Mouse (Mus musculus) kidney, embryonic 16.5 days (tissue): ENCODE results near the gene Pdcd2. TPM values are rescaled to one million over a fixed set of nuclear protein-coding genes. Genes with fewer than 3 reads are reported as not detected.

Experiments used
- ATAC-seq: fragments of 200-750 bp; cut with Nextera tagmentation; 2 replicates; pipeline ENCODE4 v1.8.0; 2017; ENCODE audit warnings: moderate TSS enrichment; ENCODE audit not compliant: low FRiP score, low TSS enrichment
- H3K27ac ChIP-seq: fragments of 300-500 bp; sonication (generic); 2 replicates; pipeline ENCODE4 v1.5.1; 2014; ENCODE audit warnings: low read length
- H3K27me3 ChIP-seq: fragments of 300-500 bp; sonication (generic); 2 replicates; pipeline ENCODE4 v1.6.1; 2014; ENCODE audit warnings: low read length, control low read depth, mixed read lengths; ENCODE audit not compliant: insufficient read depth
- H3K36me3 ChIP-seq: fragments of 300-500 bp; sonication (generic); 2 replicates; pipeline ENCODE4 v1.6.1; 2014; ENCODE audit warnings: low read length, control low read depth, mixed read lengths; ENCODE audit not compliant: insufficient read depth
- H3K4me1 ChIP-seq: fragments of 300-500 bp; sonication (generic); 2 replicates; pipeline ENCODE4 v1.6.1; 2014; ENCODE audit warnings: low read length, control low read depth, mixed read lengths; ENCODE audit not compliant: insufficient read depth
- H3K4me2 ChIP-seq: fragments of 300-500 bp; sonication (generic); replicated peaks from 2 replicates; pipeline ENCODE4 v1.6.1; 2014; ENCODE audit warnings: low read depth, low read length
- H3K4me3 ChIP-seq: fragments of 300-500 bp; sonication (generic); 2 replicates; pipeline ENCODE4 v1.5.1; 2014; ENCODE audit warnings: mild to moderate bottlenecking, low read length
- H3K9ac ChIP-seq: fragments of 300-500 bp; sonication (generic); replicated peaks from 2 replicates; pipeline ENCODE4 v1.6.1; 2014; ENCODE audit warnings: low read length
- H3K9me3 ChIP-seq: fragments of 300-500 bp; sonication (generic); 2 replicates; pipeline ENCODE4 v1.6.1; 2016; ENCODE audit warnings: low read length, control low read depth
- WGBS: fragments of 180-500 bp; shearing (Covaris S2); extraction: QIAGEN DNeasy Blood & Tissue Kit; methylation state at CpG from one replicate; pipeline ENCODE4 v1.1.7; 2014; 5-methylcytosine and 5-hydroxymethylcytosine counted together
- polyA plus RNA-seq: library from polyadenylated mRNA; unstranded; fragments of >200 nt; fragmentation: Nextera tagmentation; extraction: Ambion mirVana; gene quantifications from 2 replicates; pipeline ENCODE4 v1.2.1, GENCODE M21; 2015

Gene Pdcd2
- polyA plus RNA-seq, 1 experiment from 2014 or later, result 45.4 TPM

DNA sequence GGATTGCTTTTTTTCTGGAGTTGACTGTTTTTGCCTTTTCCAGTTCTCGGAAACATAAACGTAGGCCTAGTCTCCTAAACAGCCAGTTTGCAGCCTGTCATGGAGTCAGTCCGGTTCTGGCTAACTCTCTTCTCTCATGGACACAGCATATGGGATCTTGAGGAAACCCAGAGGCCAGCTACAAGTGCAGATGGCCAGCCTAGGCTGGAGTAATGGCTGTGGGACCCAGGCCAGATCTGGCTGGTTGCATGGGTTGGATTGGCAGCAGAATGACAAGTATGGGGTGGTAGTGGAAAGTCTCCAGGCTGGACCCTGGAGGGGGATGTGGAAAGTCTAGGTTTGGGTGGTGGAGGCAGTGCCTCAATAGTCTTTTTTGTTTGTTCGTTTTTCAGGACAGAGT, 13.2 kb upstream of the Pdcd2 start:
- Histone ChIP-seq H3K4me1 (no peaks in the 10 kb centered on the region; the same call in 1 of the 2 replicates), H3K27me3 (peaks cover 11% of the 10 kb centered on the region), H3K9me3 (peaks cover 5% of the 10 kb centered on the region; the same call in 1 of the 2 replicates), H3K9ac (no peak overlapping the region), H3K27ac (no peak overlapping the region), H3K36me3 (0 out of 2 replicates have a peak, but pooled peaks cover 4% of the 10 kb centered on the region), H3K4me3 (no peak overlapping the region), H3K4me2 (no peak overlapping the region)
- 61% methylated on average over 4 of the region's 4 CpGs for WGBS
- no peak for ATAC-seq

DNA sequence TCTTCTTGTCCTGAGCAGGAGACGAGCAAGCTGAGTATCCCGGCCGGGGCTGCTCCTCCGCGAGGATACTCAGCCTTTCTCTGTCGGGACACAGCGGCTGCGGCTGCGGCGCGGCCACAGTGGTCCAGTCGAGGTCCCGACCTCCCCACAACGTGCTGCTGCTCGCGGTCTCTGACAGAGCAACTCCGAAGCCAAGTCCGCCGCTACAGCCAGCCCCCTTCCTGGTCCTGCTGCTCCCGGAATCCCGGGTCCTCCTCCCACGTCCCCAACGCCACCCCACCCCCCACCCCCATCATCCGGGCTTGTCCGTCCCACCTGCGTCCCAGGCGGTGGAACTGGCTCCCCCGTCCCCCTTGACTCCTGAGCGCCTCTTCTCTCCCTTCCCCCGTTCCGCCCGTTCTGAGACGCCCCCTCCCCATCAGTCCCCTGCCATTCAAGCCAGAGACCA, 9.4 kb upstream of the Pdcd2 start:
- Histone ChIP-seq H3K9me3 (no peaks in the 10 kb centered on the region), H3K4me2 (peak overlapping the region; percentile 86), H3K36me3 (no peaks in the 10 kb centered on the region), H3K4me3 (peak overlapping the region; percentile 55), H3K27ac (no peak overlapping the region), H3K4me1 (no peaks in the 10 kb centered on the region; the same call in 1 of the 2 replicates), H3K9ac (peak overlapping the region; percentile 64), H3K27me3 (peaks cover 15% of the 10 kb centered on the region)
- peak; percentile 57; the same call in 1 of the 2 replicates for ATAC-seq
- WGBS, result 1% methylated on average over 29 of the region's 33 CpGs

DNA sequence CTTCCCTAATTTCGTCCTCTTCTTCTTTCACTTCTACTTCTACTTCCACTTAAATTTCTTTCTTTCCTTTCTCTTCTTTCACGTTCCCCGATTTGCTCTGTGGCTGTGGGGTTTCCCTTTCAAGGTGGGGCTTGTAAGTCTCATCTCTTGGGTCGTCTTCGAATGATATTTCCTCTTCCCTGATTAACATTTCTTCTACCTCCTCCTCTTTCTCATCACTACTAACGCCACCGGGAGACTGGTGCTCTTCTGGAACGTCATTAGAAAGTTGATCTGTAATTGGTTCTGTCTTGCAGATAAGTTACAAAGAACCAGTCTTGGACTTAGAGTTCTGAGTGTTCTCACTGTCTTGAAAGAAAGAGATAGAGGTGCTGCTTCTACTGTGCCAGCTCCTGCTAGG, 8.8 kb upstream of the Pdcd2 start:
- no peak for ATAC-seq
- Histone ChIP-seq H3K4me2 (peak overlapping the region; percentile 86), H3K27me3 (peaks cover 15% of the 10 kb centered on the region), H3K27ac (no peak overlapping the region), H3K36me3 (no peaks in the 10 kb centered on the region), H3K4me3 (peak overlapping the region; percentile 55), H3K9ac (peak overlapping the region; percentile 64; the same call in 1 of the 2 replicates), H3K9me3 (no peaks in the 10 kb centered on the region), H3K4me1 (no peaks in the 10 kb centered on the region; the same call in 1 of the 2 replicates)
- WGBS, result 20% methylated on average over 8 of the region's 8 CpGs

DNA sequence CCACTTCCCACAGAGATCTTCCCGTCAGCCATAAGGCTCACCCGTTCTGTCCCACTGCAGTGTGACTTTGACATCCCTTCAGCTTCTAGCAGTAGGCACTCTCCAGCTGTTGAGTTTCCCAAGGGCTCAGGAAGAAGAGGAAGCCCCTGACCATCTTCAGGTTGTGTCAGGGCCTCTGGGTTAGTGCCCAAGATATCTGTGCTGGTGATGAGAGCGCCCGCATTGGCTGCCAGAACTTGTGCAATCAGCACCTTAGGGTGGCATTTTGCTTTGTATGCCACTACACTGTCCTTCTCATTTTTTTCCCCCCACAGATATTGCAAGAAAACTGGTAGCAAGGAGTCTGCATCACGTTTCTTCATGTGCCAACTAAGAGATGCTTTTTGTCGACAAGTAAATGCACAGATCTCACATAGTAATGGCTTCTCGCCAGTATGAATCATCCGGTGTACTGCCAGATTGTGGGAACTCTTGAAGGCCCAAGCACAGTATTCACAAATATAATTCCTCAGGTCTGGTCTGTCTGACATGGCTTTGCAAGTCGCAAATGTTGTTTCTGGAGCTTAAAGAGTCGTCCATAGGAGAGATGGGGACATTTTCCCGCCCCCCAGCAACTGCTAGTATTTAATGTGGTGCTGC, 8.2 kb upstream of the Pdcd2 start:
- Histone ChIP-seq H3K27ac (no peak overlapping the region), H3K4me1 (no peaks in the 10 kb centered on the region; the same call in 1 of the 2 replicates), H3K9ac (no peak overlapping the region), H3K36me3 (no peaks in the 10 kb centered on the region), H3K4me2 (no peak overlapping the region), H3K4me3 (no peak overlapping the region), H3K27me3 (peaks cover 15% of the 10 kb centered on the region), H3K9me3 (no peaks in the 10 kb centered on the region)
- 62% methylated on average over 11 of the region's 11 CpGs for WGBS
- no peak for ATAC-seq

DNA sequence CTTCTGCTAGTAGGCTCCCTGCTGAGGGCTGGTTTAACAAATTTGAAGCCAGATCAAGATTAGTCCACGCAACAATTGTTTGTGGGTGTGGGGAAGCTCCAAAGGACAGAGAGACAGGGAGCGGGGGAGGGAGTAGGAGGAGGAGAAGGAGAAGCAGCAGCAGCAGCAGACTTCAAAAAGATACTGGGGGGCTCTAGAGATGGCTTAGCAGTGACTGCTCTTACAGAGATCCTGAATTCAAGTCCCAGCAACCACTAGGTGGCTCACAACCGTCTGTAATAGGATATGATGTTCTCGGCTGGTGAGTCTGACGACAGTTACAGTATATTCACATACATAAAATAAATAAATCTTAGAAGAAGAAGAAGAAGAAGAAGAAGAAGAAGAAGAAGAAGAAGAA, 3.0 kb upstream of the Pdcd2 start:
- peaks cover 7% of the 10 kb centered on the region; the same call in 1 of the 2 replicates for H3K4me1 ChIP-seq
- H3K27me3 ChIP-seq, result peaks cover 2% of the 10 kb centered on the region; the same call in 1 of the 2 replicates
- H3K9me3 ChIP-seq, result no peaks in the 10 kb centered on the region
- ATAC-seq, result no peak
- WGBS, result 16% methylated on average over 5 of the region's 5 CpGs
- 0 out of 2 replicates have a peak, but pooled peaks cover 5% of the 10 kb centered on the region for H3K36me3 ChIP-seq
- H3K4me3 ChIP-seq, result no peak overlapping the region
- H3K27ac ChIP-seq, result no peak overlapping the region
- H3K9ac ChIP-seq, result no peak overlapping the region
- no peak overlapping the region for H3K4me2 ChIP-seq

DNA sequence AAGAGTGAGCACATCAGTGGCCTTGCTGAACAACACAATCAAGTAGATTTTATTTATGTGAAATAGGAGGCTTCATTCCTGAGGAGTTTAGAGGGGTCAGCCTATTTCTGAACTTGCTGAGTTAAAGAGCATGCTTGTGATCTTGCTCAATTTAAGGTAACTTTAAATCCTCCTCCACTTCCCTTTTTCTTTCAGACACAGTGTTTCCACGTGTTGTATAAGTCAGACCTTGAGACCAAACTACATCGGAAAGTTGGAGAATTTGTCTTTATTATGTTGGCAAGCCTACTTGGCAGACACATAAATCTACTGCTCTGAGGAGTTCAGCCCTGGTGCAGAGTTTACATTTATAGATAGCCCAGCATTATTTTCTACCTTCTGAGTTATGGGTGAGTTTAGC, 1.8 kb upstream of the Pdcd2 start:
- no peak overlapping the region for H3K9ac ChIP-seq
- H3K36me3 ChIP-seq, result peaks cover 15% of the 10 kb centered on the region
- H3K4me2 ChIP-seq, result no peak overlapping the region
- H3K27ac ChIP-seq, result no peak overlapping the region
- no peaks in the 10 kb centered on the region for H3K9me3 ChIP-seq
- WGBS, result 74% methylated on average over 2 of the region's 2 CpGs
- no peaks in the 10 kb centered on the region for H3K27me3 ChIP-seq
- H3K4me3 ChIP-seq, result no peak overlapping the region
- peaks cover 7% of the 10 kb centered on the region; the same call in 1 of the 2 replicates for H3K4me1 ChIP-seq
- ATAC-seq, result no peak

DNA sequence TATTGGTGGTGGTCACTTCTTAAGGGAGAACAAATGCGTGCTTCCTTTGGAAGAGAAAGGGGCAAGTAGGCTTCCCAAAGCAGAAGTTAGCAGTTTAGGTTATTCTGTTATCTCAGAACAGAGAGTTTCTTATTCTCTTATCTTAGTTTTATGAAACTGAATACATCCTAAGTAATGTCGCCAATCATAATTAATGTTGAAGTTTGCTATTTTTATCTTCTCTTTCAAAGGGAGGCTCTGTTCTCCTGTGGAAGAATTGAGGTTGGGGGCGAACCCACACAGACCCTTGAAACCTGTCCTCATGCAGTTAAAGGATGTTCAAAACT, 673 bp upstream of the Pdcd2 start:
- WGBS, result 59% methylated on average over 3 of the region's 3 CpGs
- peak overlapping the region; percentile 84 for H3K9ac ChIP-seq

DNA sequence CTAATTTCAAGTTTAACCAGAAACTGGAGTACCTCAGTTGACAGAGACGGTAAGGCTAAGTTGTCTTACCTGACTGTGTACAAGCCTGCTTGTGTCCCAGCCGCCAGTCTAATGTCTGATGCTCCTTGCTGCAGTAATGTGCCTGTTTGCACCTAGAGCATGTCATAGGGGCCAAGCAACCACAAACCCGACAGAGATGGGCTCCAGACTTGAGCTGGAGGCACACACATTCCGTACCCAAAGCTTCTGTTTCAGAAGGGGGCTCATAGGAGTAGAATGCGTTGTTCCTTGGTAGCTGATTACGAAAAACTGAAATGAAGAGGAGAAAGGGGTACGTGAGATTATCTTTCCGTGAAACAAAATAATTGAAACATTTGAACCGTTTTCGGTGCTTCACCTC, 797 bp downstream of the Pdcd2 start:
- no peak for ATAC-seq
- H3K4me1 ChIP-seq, result peaks cover 7% of the 10 kb centered on the region; the same call in 1 of the 2 replicates
- peak overlapping the region; percentile 84 for H3K9ac ChIP-seq
- no peak overlapping the region; the same call in 1 of the 2 replicates for H3K27ac ChIP-seq
- H3K4me2 ChIP-seq, result peak overlapping the region; percentile 75
- peak overlapping the region; percentile 79 for H3K4me3 ChIP-seq
- H3K27me3 ChIP-seq, result no peaks in the 10 kb centered on the region
- whole genome bisulfite sequencing, result 13% methylated on average over 10 of the region's 10 CpGs
- H3K9me3 ChIP-seq, result no peaks in the 10 kb centered on the region
- H3K36me3 ChIP-seq, result peaks cover 25% of the 10 kb centered on the region

More for the DNA sequence above, 673 bp upstream of the Pdcd2 start:
- peaks cover 15% of the 10 kb centered on the region for H3K36me3 ChIP-seq
- H3K4me3 ChIP-seq, result peak overlapping the region; percentile 79
- H3K27ac ChIP-seq, result peak overlapping the region; percentile 80; the same call in 1 of the 2 replicates
- H3K9me3 ChIP-seq, result no peaks in the 10 kb centered on the region
- no peaks in the 10 kb centered on the region for H3K27me3 ChIP-seq
- no peak for ATAC-seq
- H3K4me1 ChIP-seq, result peaks cover 7% of the 10 kb centered on the region; the same call in 1 of the 2 replicates
- H3K4me2 ChIP-seq, result peak overlapping the region; percentile 75

DNA sequence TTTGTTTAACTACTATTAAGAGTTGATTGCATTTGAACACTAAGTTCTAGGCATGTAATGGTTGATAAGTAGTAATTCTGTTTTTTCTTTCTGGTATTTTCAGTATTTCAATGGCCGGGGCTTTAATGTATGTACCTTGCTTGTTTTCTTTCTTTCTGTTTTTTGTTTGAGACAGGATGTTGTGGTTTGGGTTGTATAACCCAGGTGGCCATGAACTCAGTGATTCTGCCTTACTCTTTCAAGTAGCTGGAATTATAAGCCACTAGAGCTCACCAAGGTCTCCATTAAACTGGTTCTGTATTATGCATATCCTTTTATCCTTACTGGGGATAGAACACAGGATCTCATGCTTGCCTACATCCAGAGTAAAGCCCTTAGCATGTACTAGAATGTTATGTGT, 8.3 kb downstream of the Pdcd2 start:
- ATAC-seq, result no peak
- Histone ChIP-seq H3K9me3 (no peaks in the 10 kb centered on the region), H3K27me3 (no peaks in the 10 kb centered on the region), H3K36me3 (peaks cover 68% of the 10 kb centered on the region), H3K4me1 (no peaks in the 10 kb centered on the region), H3K27ac (no peak overlapping the region), H3K4me3 (no peak overlapping the region), H3K4me2 (no peak overlapping the region), H3K9ac (no peak overlapping the region)
- WGBS, result 93% methylated on average over 1 of the region's 1 CpGs

DNA sequence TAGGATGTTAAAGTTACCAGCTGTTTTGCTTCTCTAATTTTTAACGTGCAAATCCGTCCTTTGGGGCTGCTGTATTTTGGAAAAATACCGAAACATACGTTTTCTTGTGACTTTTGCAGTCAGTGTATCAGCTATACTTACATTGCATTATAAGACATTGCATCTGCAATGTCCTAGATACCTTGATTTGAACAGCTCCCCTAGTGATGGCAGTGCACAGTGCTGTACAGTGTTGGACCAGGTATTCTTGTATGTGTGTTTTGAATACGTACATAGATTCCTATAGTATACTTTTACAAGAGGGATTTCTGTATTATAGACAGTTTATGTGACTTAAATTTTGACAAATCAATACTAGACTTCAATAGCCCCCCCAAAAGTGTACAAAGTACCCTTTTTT, 8.9 kb downstream of the Pdcd2 start:
- Histone ChIP-seq H3K27me3 (no peaks in the 10 kb centered on the region), H3K27ac (no peak overlapping the region), H3K9me3 (no peaks in the 10 kb centered on the region), H3K36me3 (peaks cover 74% of the 10 kb centered on the region), H3K4me2 (no peak overlapping the region), H3K4me1 (no peaks in the 10 kb centered on the region), H3K4me3 (no peak overlapping the region), H3K9ac (no peak overlapping the region)
- WGBS, result 92% methylated on average over 5 of the region's 5 CpGs
- ATAC-seq, result no peak
